Mouse (Mus musculus): ENCODE measurements around the gene DXBay18. TPM values are rescaled to one million over a fixed set of nuclear protein-coding genes. Genes with fewer than 3 reads are reported as not detected.
"Not testable (repeated sequence)": the region's sequence is repeated elsewhere in the genome, so short reads cannot be mapped to it uniquely, and the experiment has no call there.

The DXBay18 gene
- not detected in 2 replicates for polyA plus RNA-seq (2015; fragmentation: Nextera tagmentation; extraction: Ambion mirVana)

DNA sequence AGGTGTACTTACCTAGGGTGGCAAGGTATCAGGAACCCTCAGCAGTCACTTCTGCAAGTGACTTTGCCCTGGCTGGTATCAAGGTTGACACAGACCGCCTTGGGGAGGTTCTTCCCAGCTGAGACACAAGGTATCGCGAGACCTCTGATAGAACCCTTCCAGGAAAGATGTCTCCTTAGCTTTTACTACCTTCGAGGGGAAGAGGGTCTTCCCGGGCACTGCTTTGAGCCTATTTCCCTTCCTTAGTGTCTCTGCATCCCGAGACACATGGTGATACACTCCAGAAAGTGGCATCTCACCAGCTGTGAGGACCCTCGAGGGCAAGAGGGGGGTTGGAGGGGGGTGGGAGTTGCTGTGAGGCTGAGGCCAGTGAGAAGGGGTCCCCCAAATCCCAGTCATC is at the start of gene DXBay18:
DXBay18 (minus strand) TSS at position 101 of the 400 bp plus-strand sequence.
- not testable (repeated sequence) for H3K27ac ChIP-seq (ENCODE audit: low read length); ATAC-seq (replicated peaks; ENCODE audit: extremely low read depth, insufficient read depth, low FRiP score)
- WGBS = no CpG with 5 or more reads among the region's 7 CpGs

GRCm38 (mm10) chrX:73191934-73192333 is 42.7 kb upstream of the DXBay18 start, which contains the start of gene Xlr3b:
Gene Xlr3b, plus strand, starts transcription at chrX:73192207.
- not testable (repeated sequence) for H3K9me3 ChIP-seq (replicated peaks; ENCODE audit: control insufficient read depth, low read length); H3K4me1 ChIP-seq (ENCODE audit: control insufficient read depth, insufficient read depth, low read length); H3K36me3 ChIP-seq (ENCODE audit: control insufficient read depth, insufficient read depth); H3K4me2 ChIP-seq (ENCODE audit: low read depth, low read length); H3K27ac ChIP-seq (ENCODE audit: low read length); ATAC-seq (replicated peaks; ENCODE audit: extremely low read depth, insufficient read depth, low FRiP score); H3K27me3 ChIP-seq (ENCODE audit: control insufficient read depth, insufficient read depth, low read length); H3K9ac ChIP-seq (ENCODE audit: low read length); H3K4me3 ChIP-seq (ENCODE audit: low read length)
- WGBS = 70% methylated on average over 12 of the region's 12 CpGs

More for the DNA sequence above, at the start of gene DXBay18:
- H3K4me2 ChIP-seq (ENCODE audit: low read depth, low read length); H3K27me3 ChIP-seq (ENCODE audit: control insufficient read depth, insufficient read depth, low read length); H3K9me3 ChIP-seq (replicated peaks; ENCODE audit: control insufficient read depth, low read length); H3K4me1 ChIP-seq (ENCODE audit: control insufficient read depth, insufficient read depth, low read length); H3K4me3 ChIP-seq (ENCODE audit: low read length); H3K9ac ChIP-seq (ENCODE audit: low read length); H3K36me3 ChIP-seq (ENCODE audit: control insufficient read depth, insufficient read depth): not testable (repeated sequence)

DNA sequence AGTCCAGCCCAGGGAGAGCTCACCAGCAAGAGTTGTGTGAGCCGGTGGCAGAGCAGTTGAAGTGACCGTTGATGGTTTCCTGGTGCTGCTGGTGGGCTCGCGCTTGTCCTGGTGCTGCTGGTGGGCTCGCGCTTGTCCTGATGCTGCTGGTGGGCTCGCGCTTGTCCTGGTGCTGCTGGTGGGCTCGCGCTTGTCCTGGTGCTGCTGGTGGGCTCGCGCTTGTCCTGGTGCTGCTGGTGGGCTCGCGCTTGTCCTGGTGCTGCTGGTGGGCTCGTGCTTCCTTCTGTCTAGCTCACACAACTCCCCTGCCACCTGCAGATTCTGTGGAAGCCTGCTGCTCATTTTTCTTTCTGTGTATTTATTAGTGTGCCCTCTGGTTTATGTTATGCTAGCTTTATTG is 27.6 kb upstream of the DXBay18 start, which contains the start of gene Spin2d:
Spin2d (minus strand) TSS at position 101 of the 400 bp plus-strand sequence.
- 68% methylated on average over 6 of the region's 15 CpGs for WGBS

GRCm38 (mm10) chrX:73148496-73148895 is 754 bp downstream of the DXBay18 start, which contains the start of gene Xlr5b:
Gene Xlr5b, plus strand, starts transcription at chrX:73148796.
- H3K4me3 ChIP-seq (ENCODE audit: low read length); H3K4me2 ChIP-seq (ENCODE audit: low read depth, low read length); H3K27ac ChIP-seq (ENCODE audit: low read length); H3K4me1 ChIP-seq (ENCODE audit: control insufficient read depth, insufficient read depth, low read length); H3K36me3 ChIP-seq (ENCODE audit: control insufficient read depth, insufficient read depth); H3K27me3 ChIP-seq (ENCODE audit: control insufficient read depth, insufficient read depth, low read length); H3K9me3 ChIP-seq (replicated peaks; ENCODE audit: control insufficient read depth, low read length); ATAC-seq (replicated peaks; ENCODE audit: extremely low read depth, insufficient read depth, low FRiP score); H3K9ac ChIP-seq (ENCODE audit: low read length): not testable (repeated sequence)
- WGBS = no CpG with 5 or more reads among the region's 20 CpGs

More for the DNA sequence above, 27.6 kb upstream of the DXBay18 start, which contains the start of gene Spin2d:
- H3K4me1 ChIP-seq (ENCODE audit: control insufficient read depth, insufficient read depth, low read length); H3K4me2 ChIP-seq (ENCODE audit: low read depth, low read length); H3K36me3 ChIP-seq (ENCODE audit: control insufficient read depth, insufficient read depth); H3K4me3 ChIP-seq (ENCODE audit: low read length); ATAC-seq (replicated peaks; ENCODE audit: extremely low read depth, insufficient read depth, low FRiP score); H3K9ac ChIP-seq (ENCODE audit: low read length); H3K27me3 ChIP-seq (ENCODE audit: control insufficient read depth, insufficient read depth, low read length); H3K27ac ChIP-seq (ENCODE audit: low read length); H3K9me3 ChIP-seq (replicated peaks; ENCODE audit: control insufficient read depth, low read length): not testable (repeated sequence)

- not testable (repeated sequence) for H3K27me3 ChIP-seq (ENCODE audit: control insufficient read depth, insufficient read depth, low read length); H3K36me3 ChIP-seq (ENCODE audit: control insufficient read depth, insufficient read depth); H3K4me1 ChIP-seq (ENCODE audit: control insufficient read depth, insufficient read depth, low read length); H3K9ac ChIP-seq (ENCODE audit: low read length); H3K27ac ChIP-seq (ENCODE audit: low read length); H3K4me2 ChIP-seq (ENCODE audit: low read depth, low read length); H3K9me3 ChIP-seq (replicated peaks; ENCODE audit: control insufficient read depth, low read length); H3K4me3 ChIP-seq (ENCODE audit: low read length)
- ATAC-seq (replicated peaks; ENCODE audit: extremely low read depth, insufficient read depth, low FRiP score) = peak; percentile 28; the same call in 1 of the 2 replicates
- no CpG with 5 or more reads among the region's 7 CpGs for WGBS
Observed at GRCm38 (mm10) chrX:73143218-73143618, 6.0 kb downstream of the DXBay18 start.

DNA sequence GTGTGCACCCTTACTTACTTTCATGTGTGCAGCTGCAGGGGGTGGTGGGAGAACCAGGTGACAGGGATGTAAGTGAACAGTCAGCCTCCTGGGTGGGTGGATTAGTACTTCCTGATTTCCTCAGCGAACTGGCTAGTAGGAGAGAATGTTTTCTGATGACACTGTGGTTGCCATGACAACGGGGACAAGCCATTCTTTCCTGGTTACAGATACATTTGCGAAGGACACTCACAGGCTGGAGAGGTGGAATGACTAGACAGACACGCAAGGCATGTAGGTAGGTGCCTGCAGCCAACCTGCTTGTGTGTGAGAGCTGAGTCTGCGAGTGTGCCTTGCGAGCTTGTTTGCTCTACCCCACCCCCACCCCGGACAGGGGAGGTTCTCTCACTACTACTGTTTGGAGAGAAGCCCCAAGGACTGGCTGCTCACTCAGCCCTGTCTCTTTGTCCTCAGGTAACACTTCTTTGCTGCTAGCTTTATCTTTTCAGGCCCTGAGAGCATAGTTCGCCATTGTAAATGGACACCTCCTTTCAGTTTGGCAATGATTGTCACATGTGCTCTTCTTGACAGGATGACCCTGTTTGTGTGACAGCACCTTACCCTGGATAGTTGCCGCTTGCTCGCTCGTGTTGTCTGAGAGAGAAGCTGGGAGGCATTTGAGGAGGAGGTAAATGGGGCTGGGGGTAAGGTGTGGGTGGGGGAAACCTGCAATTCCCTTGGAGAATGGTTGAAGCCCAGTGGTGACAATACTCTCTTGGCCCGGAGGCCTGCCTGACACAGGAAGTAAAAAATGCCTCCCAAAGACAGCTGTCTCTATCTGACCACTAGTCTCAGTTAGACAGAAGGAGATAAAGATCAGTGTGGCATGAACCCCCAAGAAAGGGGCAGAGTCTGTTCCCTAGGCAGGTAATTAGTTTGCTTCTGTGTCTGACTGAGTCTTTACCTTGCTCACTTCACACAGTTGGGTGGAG is 26.1 kb downstream of the DXBay18 start:
- not testable (repeated sequence) for H3K36me3 ChIP-seq (ENCODE audit: control insufficient read depth, insufficient read depth); H3K4me2 ChIP-seq (ENCODE audit: low read depth, low read length); H3K27me3 ChIP-seq (ENCODE audit: control insufficient read depth, insufficient read depth, low read length); H3K4me3 ChIP-seq (ENCODE audit: low read length); H3K9me3 ChIP-seq (replicated peaks; ENCODE audit: control insufficient read depth, low read length); H3K4me1 ChIP-seq (ENCODE audit: control insufficient read depth, insufficient read depth, low read length); H3K27ac ChIP-seq (ENCODE audit: low read length); H3K9ac ChIP-seq (ENCODE audit: low read length)
- no CpG with 5 or more reads among the region's 12 CpGs for WGBS
- peak; percentile 32; the same call in 1 of the 2 replicates for ATAC-seq (replicated peaks; ENCODE audit: extremely low read depth, insufficient read depth, low FRiP score)

DNA sequence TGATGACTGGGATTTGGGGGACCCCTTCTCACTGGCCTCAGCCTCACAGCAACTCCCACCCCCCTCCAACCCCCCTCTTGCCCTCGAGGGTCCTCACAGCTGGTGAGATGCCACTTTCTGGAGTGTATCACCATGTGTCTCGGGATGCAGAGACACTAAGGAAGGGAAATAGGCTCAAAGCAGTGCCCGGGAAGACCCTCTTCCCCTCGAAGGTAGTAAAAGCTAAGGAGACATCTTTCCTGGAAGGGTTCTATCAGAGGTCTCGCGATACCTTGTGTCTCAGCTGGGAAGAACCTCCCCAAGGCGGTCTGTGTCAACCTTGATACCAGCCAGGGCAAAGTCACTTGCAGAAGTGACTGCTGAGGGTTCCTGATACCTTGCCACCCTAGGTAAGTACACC is 32.5 kb downstream of the DXBay18 start, which contains the start of gene Gm14685:
Gm14685 (plus strand) TSS at position 301 of the 400 bp plus-strand sequence.
- H3K9ac ChIP-seq (ENCODE audit: low read length); H3K9me3 ChIP-seq (replicated peaks; ENCODE audit: control insufficient read depth, low read length); H3K27me3 ChIP-seq (ENCODE audit: control insufficient read depth, insufficient read depth, low read length); ATAC-seq (replicated peaks; ENCODE audit: extremely low read depth, insufficient read depth, low FRiP score); H3K4me2 ChIP-seq (ENCODE audit: low read depth, low read length); H3K27ac ChIP-seq (ENCODE audit: low read length); H3K36me3 ChIP-seq (ENCODE audit: control insufficient read depth, insufficient read depth); H3K4me3 ChIP-seq (ENCODE audit: low read length); H3K4me1 ChIP-seq (ENCODE audit: control insufficient read depth, insufficient read depth, low read length): not testable (repeated sequence)
- no CpG with 5 or more reads among the region's 7 CpGs for WGBS

DNA sequence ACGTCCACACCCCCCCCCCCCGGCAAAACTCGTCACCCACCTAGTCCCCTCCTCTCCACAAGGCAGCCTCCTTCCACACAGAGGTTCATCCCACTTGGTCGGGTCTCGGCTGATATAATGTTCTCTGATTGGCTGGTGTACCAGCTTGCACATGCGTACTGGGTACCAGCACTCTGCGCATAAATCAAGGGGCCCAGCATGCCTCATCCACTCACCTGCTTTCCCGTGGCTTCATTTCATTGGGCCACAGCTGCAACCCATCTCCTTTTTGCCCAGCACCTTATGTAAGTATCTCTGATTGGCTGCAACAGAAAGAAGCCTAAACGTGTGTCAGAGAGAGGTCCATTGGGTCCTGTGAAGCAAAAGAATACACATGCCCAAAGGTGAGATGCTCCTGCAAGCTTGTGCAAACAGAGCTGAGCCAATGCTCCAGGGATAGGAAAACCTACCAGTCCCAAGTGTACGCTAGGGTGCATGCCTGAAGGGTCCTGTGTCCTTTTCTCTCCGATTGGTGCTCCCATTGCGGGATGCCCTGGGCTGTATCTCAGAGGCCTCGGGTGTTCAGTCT is 52.2 kb downstream of the DXBay18 start, which contains the start of gene Xlr3a:
Xlr3a (minus strand) TSS at position 155 of the 568 bp plus-strand sequence.
- H3K36me3 ChIP-seq (ENCODE audit: control insufficient read depth, insufficient read depth); H3K4me2 ChIP-seq (ENCODE audit: low read depth, low read length); H3K9ac ChIP-seq (ENCODE audit: low read length); H3K9me3 ChIP-seq (replicated peaks; ENCODE audit: control insufficient read depth, low read length); H3K4me1 ChIP-seq (ENCODE audit: control insufficient read depth, insufficient read depth, low read length); ATAC-seq (replicated peaks; ENCODE audit: extremely low read depth, insufficient read depth, low FRiP score); H3K27me3 ChIP-seq (ENCODE audit: control insufficient read depth, insufficient read depth, low read length); H3K4me3 ChIP-seq (ENCODE audit: low read length); H3K27ac ChIP-seq (ENCODE audit: low read length): not testable (repeated sequence)
- WGBS = 75% methylated on average over 12 of the region's 13 CpGs

All from heart, embryonic 16.5 days (tissue).